Mouse (Mus musculus) ES-E14 (cell line): ENCODE measurements around the gene Prpf3. TPM values are rescaled to one million over a fixed set of nuclear protein-coding genes. Genes with fewer than 3 reads are reported as not detected.
A peak's percentile ranks its signal among the peaks of the same experiment; 100 is the strongest.

ENCODE experiments used
- DNase-seq: peaks from one replicate; pipeline ENCODE4 v3.0.0-alpha.2; 2013; ENCODE audit warnings: low read depth, low spot score
- H3K27ac ChIP-seq: 2 replicates; pipeline ENCODE4 v1.5.1; 2012; ENCODE audit warnings: low read depth, mild to moderate bottlenecking, low read length, moderate library complexity, mixed read lengths; ENCODE audit not compliant: poor library complexity, insufficient read depth, severe bottlenecking
- H3K36me3 ChIP-seq: 2 replicates; pipeline ENCODE4 v1.6.1; 2012; ENCODE audit warnings: mild to moderate bottlenecking, low read length, moderate library complexity, mixed read lengths; ENCODE audit not compliant: control insufficient read depth, poor library complexity, insufficient read depth, severe bottlenecking
- H3K4me1 ChIP-seq, 2 experiments: fragments of 150-350 bp in 1 of 2; sonication (generic) in 1 of 2; 2 replicates each; pipeline ENCODE4 v1.6.1; 2012; ENCODE audit warnings: low read length in 2 of 2, mild to moderate bottlenecking in 1 of 2, mixed read lengths in 1 of 2; ENCODE audit not compliant: control insufficient read depth in 2 of 2, insufficient read depth in 2 of 2, poor library complexity in 1 of 2
- H3K4me3 ChIP-seq, 2 experiments: fragments of 150-350 bp in 1 of 2; sonication (generic) in 1 of 2; 2 replicates each; pipeline ENCODE4 v1.5.1; 2012; ENCODE audit warnings: low read length in 2 of 2, low read depth in 1 of 2, mild to moderate bottlenecking in 1 of 2, mixed read lengths in 1 of 2; ENCODE audit not compliant: insufficient read depth in 1 of 2, poor library complexity in 1 of 2, severe bottlenecking in 1 of 2
- H3K9ac ChIP-seq: 2 replicates; pipeline ENCODE4 v1.6.1; 2012; ENCODE audit warnings: low read depth, mild to moderate bottlenecking, low read length, mixed read lengths; ENCODE audit not compliant: poor library complexity, insufficient read depth, severe bottlenecking
- H3K9me3 ChIP-seq: fragments of 150-350 bp; sonication (generic); 2 replicates; pipeline ENCODE4 v1.6.1; 2012; ENCODE audit warnings: low read depth, mild to moderate bottlenecking, low read length; ENCODE audit not compliant: control insufficient read depth, insufficient read depth
- CHD2 ChIP-seq: IDR thresholded peaks from 2 replicates; pipeline ENCODE4 v1.6.1; 2014; ENCODE audit warnings: mild to moderate bottlenecking, low read depth, low read length, inconsistent platforms
- HCFC1 ChIP-seq: IDR thresholded peaks from 2 replicates; pipeline ENCODE4 v1.6.1; 2012; ENCODE audit warnings: low read length, inconsistent platforms, borderline replicate concordance; ENCODE audit not compliant: insufficient read depth
- MAFK ChIP-seq: IDR thresholded peaks from 2 replicates; pipeline ENCODE4 v1.6.1; 2014; ENCODE audit warnings: mild to moderate bottlenecking, low read depth, low read length, inconsistent platforms; ENCODE audit not compliant: insufficient read depth
- ZC3H11A ChIP-seq: IDR thresholded peaks from 2 replicates; pipeline ENCODE4 v1.6.1; 2012; ENCODE audit warnings: low read depth, mild to moderate bottlenecking, inconsistent platforms, low read length, borderline replicate concordance
- ZNF384 ChIP-seq: IDR thresholded peaks from 2 replicates; pipeline ENCODE4 v1.6.1; 2012; ENCODE audit warnings: low read depth, low read length, inconsistent platforms
- in situ Hi-C, 2 experiments: fragments of 600-800 bp; cut with MboI; formaldehyde crosslinking; loops; one replicate each; pipeline ENCODE4 v1.15.1; 2025; ENCODE audit warnings: low sequenced_read_pairs in 2 of 2, inconsistent platforms in 1 of 2; ENCODE audit not compliant: unreplicated experiment in 2 of 2
- total RNA-seq: library from RNA; depleted of rRNA; stranded (reverse); fragments of 300-350 nt; gene quantifications from 2 replicates; pipeline ENCODE4 v1.2.3, GENCODE M21; 2012

Gene Prpf3
- total RNA-seq, 1 experiment: 48.6 TPM

DNA sequence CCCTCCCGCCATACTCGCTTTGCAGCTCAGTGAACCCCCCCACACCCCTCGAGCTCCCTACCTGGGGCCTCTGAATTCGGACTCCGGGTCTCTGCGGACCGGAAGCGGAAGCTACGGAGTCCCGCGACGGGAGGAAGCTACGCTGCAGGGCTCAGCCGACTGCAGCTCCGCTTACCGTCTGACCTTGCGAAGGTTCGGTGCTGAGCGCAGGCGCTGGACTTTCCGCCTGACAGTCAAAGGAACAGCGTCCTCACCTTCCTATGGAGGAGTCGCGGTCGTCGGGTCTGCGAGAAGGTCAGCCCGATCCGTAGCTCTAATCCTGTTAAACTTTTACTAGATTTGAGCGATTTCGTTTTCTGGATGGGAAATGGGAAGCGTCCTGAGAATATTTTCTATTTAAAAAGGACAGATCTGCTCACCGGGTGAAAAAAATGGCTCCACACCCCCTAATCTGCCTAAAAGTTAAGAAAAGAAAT lies 15.7 kb upstream of the Prpf3 start, which contains the start of gene Mrps21:
TSS of gene Mrps21 (minus strand) at position 128 of the 476 bp plus-strand sequence.
- peak within 1 kb of the TSS; percentile 79 to 82 for H3K4me3 ChIP-seq
- no peak for DNase-seq
- no peaks in the 10 kb centered on the region for H3K9me3 ChIP-seq
- TF ChIP-seq HCFC1 (peak; percentile 59; the same call in 1 of the 2 replicates), ZNF384 (no peak), ZC3H11A (no peak), CHD2 (0 out of 2 replicates have a peak, but pooled peaks have one; percentile 40), MAFK (no peak)
- in situ Hi-C loops: loop anchor here in 1 of 2 experiments (10.0 kb wide), 1 partner anchor 183 kb away; the partner anchor contains the start of gene Vps45
- H3K36me3 ChIP-seq: peaks cover 10% of the 10 kb centered on the region; the same call in 1 of the 2 replicates
- peak within 1 kb of the TSS; percentile 29; the same call in 1 of the 2 replicates for H3K27ac ChIP-seq
- H3K9ac ChIP-seq: peak within 1 kb of the TSS; percentile 84
- H3K4me1 ChIP-seq: peaks cover 2% of the 10 kb centered on the region in 2 experiments; a peak in 1 of 4 replicates

DNA sequence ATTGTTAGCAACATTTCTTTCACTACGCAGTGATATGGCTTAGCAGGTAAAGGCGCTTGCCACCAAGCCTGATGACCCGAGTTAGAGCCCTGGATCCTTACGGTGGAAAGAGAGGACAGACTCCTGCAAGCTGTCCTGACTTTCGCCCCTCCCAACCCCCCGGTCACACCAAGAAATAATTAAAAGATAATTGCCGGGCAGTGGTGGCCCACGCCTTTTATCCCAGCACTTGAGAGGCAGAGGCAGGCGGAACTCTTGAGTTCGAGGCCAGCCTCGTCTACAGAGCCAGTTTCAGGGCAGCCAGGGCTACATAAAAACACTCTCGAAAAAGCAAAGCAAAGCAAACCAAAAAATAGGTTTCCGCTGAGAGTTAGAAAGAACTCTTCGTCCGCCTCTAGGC lies 15.3 kb upstream of the Prpf3 start:
- H3K4me1 ChIP-seq: peaks cover 2% of the 10 kb centered on the region in 2 experiments; a peak in 1 of 4 replicates
- peak overlapping the region; percentile 29; the same call in 1 of the 2 replicates for H3K27ac ChIP-seq
- H3K9ac ChIP-seq: peak overlapping the region; percentile 84
- in situ Hi-C loops: loop anchor here in 1 of 2 experiments (10.0 kb wide), 1 partner anchor 184 kb away; the partner anchor contains the start of gene Vps45
- no peak for DNase-seq
- H3K36me3 ChIP-seq: peaks cover 10% of the 10 kb centered on the region; the same call in 1 of the 2 replicates
- H3K9me3 ChIP-seq: no peaks in the 10 kb centered on the region
- H3K4me3 ChIP-seq: peak overlapping the region; percentile 79 to 82
- TF ChIP-seq ZNF384: no peak
- TF ChIP-seq HCFC1: no peak
- no peak for TF ChIP-seq MAFK
- no peak for TF ChIP-seq CHD2
- TF ChIP-seq ZC3H11A: no peak

DNA sequence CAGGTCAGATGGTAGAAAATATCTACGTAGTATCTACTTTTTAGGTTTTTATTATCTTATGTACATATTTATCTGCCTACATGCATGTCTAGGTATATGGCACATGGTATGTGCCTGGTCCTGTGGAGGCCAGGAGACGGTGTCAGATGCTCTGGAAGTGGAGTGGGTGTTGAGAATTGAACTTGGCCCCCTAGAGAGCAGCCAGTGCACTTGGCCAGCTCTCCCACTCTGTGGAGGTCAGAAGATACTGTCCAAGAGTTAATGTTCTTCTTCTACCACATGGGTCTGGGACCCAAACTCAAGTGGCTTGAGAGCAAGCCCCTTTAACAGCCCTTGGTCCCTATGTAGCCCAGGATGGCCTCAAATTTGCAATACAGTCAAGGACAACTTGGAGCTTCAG lies 11.7 kb upstream of the Prpf3 start:
- in situ Hi-C loops: no loop called here
- no peak for TF ChIP-seq HCFC1
- no peak for TF ChIP-seq ZC3H11A
- TF ChIP-seq CHD2: no peak
- no peak for TF ChIP-seq ZNF384
- no peak for TF ChIP-seq MAFK
- H3K36me3 ChIP-seq: peaks cover 10% of the 10 kb centered on the region; the same call in 1 of the 2 replicates

DNA sequence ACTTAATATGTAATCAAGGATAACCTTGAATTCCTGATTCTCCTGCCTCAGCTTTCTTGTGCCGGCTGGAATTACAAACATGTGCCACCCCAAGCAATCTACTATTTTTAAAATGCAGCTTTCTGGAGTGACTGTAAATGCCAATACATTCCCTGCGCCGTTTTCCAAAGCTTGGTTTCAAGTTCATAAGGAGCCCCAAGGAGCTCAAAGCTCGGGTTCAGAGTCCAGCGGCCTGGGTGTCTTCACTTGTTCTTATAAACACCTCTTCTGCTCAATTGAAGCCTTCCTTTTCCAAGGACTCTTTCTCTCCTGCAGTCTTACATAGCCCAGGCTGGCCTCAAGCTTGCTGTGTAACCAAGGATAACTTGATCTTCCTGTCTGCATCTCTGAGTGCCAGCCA lies 10.4 kb upstream of the Prpf3 start:
- Histone ChIP-seq H3K27ac (no peak overlapping the region), H3K9me3 (no peaks in the 10 kb centered on the region), H3K4me3 (no peak overlapping the region), H3K9ac (no peak overlapping the region), H3K4me1 (peaks cover 3 to 15% of the 10 kb centered on the region in 2 experiments; a peak in 2 of 4 replicates), H3K36me3 (peaks cover 10% of the 10 kb centered on the region; the same call in 1 of the 2 replicates)
- TF ChIP-seq CHD2 (no peak), HCFC1 (no peak), MAFK (no peak), ZNF384 (no peak)
- no peak for DNase-seq
- in situ Hi-C loops: no loop called here

More for the DNA sequence above, 11.7 kb upstream of the Prpf3 start:
- Histone ChIP-seq H3K27ac (no peak overlapping the region), H3K9me3 (no peaks in the 10 kb centered on the region), H3K4me1 (peaks cover 3 to 15% of the 10 kb centered on the region in 2 experiments; a peak in 2 of 4 replicates), H3K4me3 (no peak overlapping the region), H3K9ac (no peak overlapping the region)
- DNase-seq: no peak
